Mouse (Mus musculus): ENCODE measurements at regions not wholly inside any gene's neighbourhood (a gene's known extent, or its start where the extent isn't known, plus 50 kb on each side); places are given as distances from the start of the nearest gene placed in this dataset.
A peak's percentile ranks its signal among the peaks of the same experiment; 100 is the strongest.

- Histone ChIP-seq H3K9me3 (replicated peaks) (no peaks in the 10 kb centered on the region), H3K4me3 (replicated peaks) (no peak overlapping the region), H3K27ac (replicated peaks) (no peak overlapping the region), H3K4me1 (no peaks in the 10 kb centered on the region), H3K27me3 (replicated peaks) (no peaks in the 10 kb centered on the region), H3K36me3 (no peaks in the 10 kb centered on the region), H3K4me2 (no peak overlapping the region), H3K9ac (replicated peaks) (no peak overlapping the region)
- ATAC-seq (ENCODE audit: low FRiP score) = no peak
- 30% methylated on average over 2 of the region's 2 CpGs for WGBS
Measured at GRCm38 (mm10) chr5:55122391-55122790, 1124.1 kb downstream of the Stim2 start.

DNA sequence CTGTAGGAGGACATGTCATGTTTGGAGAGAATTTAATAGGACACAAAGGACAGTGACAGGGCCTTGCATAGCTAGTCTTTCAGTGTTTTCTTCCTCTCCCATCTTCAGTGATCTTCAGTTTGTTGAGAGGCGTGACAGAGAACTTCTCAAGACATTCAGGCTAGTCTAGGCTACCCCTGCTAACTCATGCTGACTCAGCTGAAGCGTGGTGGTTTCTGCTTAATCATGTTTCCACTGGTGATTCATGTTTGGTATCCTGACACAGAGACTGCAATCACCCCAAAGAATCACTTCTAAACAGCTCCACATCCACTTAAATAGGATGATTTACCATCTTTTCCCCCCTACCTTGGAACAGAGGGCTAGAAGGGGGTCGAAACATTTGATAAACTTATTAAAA lies 1136.0 kb downstream of the Stim2 start:
- H3K9ac ChIP-seq (replicated peaks) = no peak overlapping the region
- no peak overlapping the region for H3K27ac ChIP-seq (replicated peaks)
- H3K4me2 ChIP-seq = no peak overlapping the region
- no peak for ATAC-seq (ENCODE audit: low FRiP score)
- WGBS = 88% methylated on average over 3 of the region's 3 CpGs
- no peak overlapping the region for H3K4me3 ChIP-seq (replicated peaks)
- H3K9me3 ChIP-seq (replicated peaks) = no peaks in the 10 kb centered on the region
- H3K4me1 ChIP-seq = peaks cover 4% of the 10 kb centered on the region; the same call in 1 of the 2 replicates
- no peaks in the 10 kb centered on the region for H3K27me3 ChIP-seq (replicated peaks)
- no peaks in the 10 kb centered on the region for H3K36me3 ChIP-seq

DNA sequence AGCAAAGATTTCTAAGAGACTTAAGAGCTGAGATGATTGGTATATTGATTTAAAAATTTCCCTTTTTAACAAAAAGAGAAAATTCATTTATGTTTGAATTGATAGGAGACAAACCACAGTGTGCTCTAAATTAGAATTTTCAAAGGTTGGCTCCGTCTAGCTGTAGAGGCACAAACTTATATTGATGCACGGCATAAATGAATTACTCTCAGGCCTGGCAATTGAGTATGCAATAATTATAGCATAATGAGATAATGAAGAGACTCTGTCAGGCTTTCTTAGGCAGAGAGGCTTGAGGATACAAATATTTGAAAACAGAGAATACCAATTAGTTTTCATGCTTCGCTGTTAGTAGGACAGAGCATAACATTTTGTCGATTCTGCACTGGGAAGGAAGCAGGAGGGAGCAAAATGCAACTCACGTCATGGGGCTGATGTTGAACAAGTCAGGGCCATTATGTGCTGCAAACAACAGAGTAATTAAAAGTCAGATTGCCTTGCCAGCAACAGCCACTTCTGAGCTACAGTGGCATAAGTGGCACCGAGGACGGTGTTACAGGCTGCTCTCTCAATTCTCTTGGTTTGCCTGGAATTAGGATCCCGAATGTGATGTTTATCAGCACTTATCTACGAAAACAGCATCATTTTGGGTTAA lies 1137.1 kb downstream of the Stim2 start:
- Histone ChIP-seq H3K4me2 (peak overlapping the region; percentile 11; the same call in 1 of the 2 replicates), H3K9me3 (replicated peaks) (no peaks in the 10 kb centered on the region), H3K36me3 (no peaks in the 10 kb centered on the region), H3K9ac (replicated peaks) (no peak overlapping the region), H3K4me1 (peaks cover 4% of the 10 kb centered on the region; the same call in 1 of the 2 replicates), H3K27me3 (replicated peaks) (no peaks in the 10 kb centered on the region), H3K4me3 (replicated peaks) (no peak overlapping the region), H3K27ac (replicated peaks) (no peak overlapping the region)
- 42% methylated on average over 9 of the region's 9 CpGs for WGBS
- peak; percentile 87 for ATAC-seq (ENCODE audit: low FRiP score)

GRCm38 (mm10) chr5:55138750-55139149 lies 1140.5 kb downstream of the Stim2 start:
- Histone ChIP-seq H3K9me3 (replicated peaks) (no peaks in the 10 kb centered on the region), H3K27ac (replicated peaks) (no peak overlapping the region), H3K36me3 (no peaks in the 10 kb centered on the region), H3K27me3 (replicated peaks) (no peaks in the 10 kb centered on the region), H3K4me2 (no peak overlapping the region), H3K4me3 (replicated peaks) (no peak overlapping the region), H3K9ac (replicated peaks) (no peak overlapping the region), H3K4me1 (peaks cover 4% of the 10 kb centered on the region; the same call in 1 of the 2 replicates)
- no peak for ATAC-seq (ENCODE audit: low FRiP score)

DNA sequence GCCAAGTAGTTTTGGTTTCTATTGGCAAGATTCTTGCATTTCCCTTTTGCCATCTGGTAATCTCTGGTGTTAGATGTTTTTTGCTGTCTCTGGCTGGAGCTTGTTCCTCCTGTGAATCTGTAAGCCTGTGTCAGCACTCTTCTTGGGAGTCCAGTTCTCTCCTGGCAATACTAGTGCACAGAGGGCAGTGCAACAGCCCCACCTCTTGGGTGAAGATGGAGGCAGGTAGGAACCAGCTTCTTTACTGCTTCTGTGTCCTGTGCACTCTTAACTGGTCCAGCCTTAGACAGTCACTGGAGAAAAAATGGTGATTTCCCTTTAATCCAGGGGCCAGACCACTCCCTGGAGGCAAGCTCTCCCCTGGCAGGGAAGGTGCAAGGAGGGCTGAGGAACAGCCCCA lies 1149.1 kb downstream of the Stim2 start:
- no peaks in the 10 kb centered on the region for H3K4me1 ChIP-seq
- no peak overlapping the region for H3K4me3 ChIP-seq (replicated peaks)

GRCm38 (mm10) chr5:55174839-55175238 lies 1176.5 kb downstream of the Stim2 start:
- 92% methylated on average over 1 of the region's 1 CpGs for WGBS
- no peaks in the 10 kb centered on the region for H3K27me3 ChIP-seq (replicated peaks)
- no peak for ATAC-seq (ENCODE audit: low FRiP score)

More for the DNA sequence above, 1149.1 kb downstream of the Stim2 start:
- no peak for ATAC-seq (ENCODE audit: low FRiP score)
- H3K36me3 ChIP-seq = no peaks in the 10 kb centered on the region
- no peaks in the 10 kb centered on the region for H3K9me3 ChIP-seq (replicated peaks)
- H3K4me2 ChIP-seq = no peak overlapping the region
- no peaks in the 10 kb centered on the region for H3K27me3 ChIP-seq (replicated peaks)
- H3K9ac ChIP-seq (replicated peaks) = no peak overlapping the region
- no peak overlapping the region for H3K27ac ChIP-seq (replicated peaks)

More at GRCm38 (mm10) chr5:55174839-55175238, 1176.5 kb downstream of the Stim2 start:
- Histone ChIP-seq H3K27ac (replicated peaks) (no peak overlapping the region), H3K36me3 (no peaks in the 10 kb centered on the region), H3K4me1 (no peaks in the 10 kb centered on the region), H3K9me3 (replicated peaks) (no peaks in the 10 kb centered on the region), H3K4me2 (no peak overlapping the region), H3K9ac (replicated peaks) (no peak overlapping the region), H3K4me3 (replicated peaks) (no peak overlapping the region)
